Mouse (Mus musculus) lung, postnatal 10 days (tissue): Measurements from ENCODE around the gene Dtx3l.
"Not testable (repeated sequence)": the region's sequence is repeated elsewhere in the genome, so short reads cannot be mapped to it uniquely, and the experiment has no call there.

Experiments
- DNase-seq: peaks from one replicate; pipeline ENCODE4 v3.0.0; 2021

Dtx3l gene

GRCm38 (mm10) chr16:35924341-35924740 lies 14.6 kb downstream of the Dtx3l start:
- no peak for DNase-seq

GRCm38 (mm10) chr16:35923546-35924198 lies 15.3 kb downstream of the Dtx3l start:
- no peak for DNase-seq

GRCm38 (mm10) chr16:35922301-35922895 lies 16.6 kb downstream of the Dtx3l start:
- no peak for DNase-seq

- no peak for DNase-seq
Observed at GRCm38 (mm10) chr16:35921676-35922235, 17.2 kb downstream of the Dtx3l start.

GRCm38 (mm10) chr16:35918721-35919543 lies 20.0 kb downstream of the Dtx3l start:
- peak; percentile 16 for DNase-seq

GRCm38 (mm10) chr16:35914301-35914700 lies 24.6 kb downstream of the Dtx3l start:
- no peak for DNase-seq

GRCm38 (mm10) chr16:35913526-35913925 lies 25.4 kb downstream of the Dtx3l start:
- peak; percentile 7 for DNase-seq

GRCm38 (mm10) chr16:35911449-35911848 lies 27.5 kb downstream of the Dtx3l start:
- DNase-seq, result no peak

GRCm38 (mm10) chr16:35907432-35908201 lies 31.3 kb downstream of the Dtx3l start:
- DNase-seq, result no peak

GRCm38 (mm10) chr16:35906887-35907286 lies 32.1 kb downstream of the Dtx3l start:
- DNase-seq, result no peak

GRCm38 (mm10) chr16:35905819-35906485 lies 33.0 kb downstream of the Dtx3l start:
- no peak for DNase-seq

GRCm38 (mm10) chr16:35905355-35905754 lies 33.6 kb downstream of the Dtx3l start:
- DNase-seq, result no peak

- no peak for DNase-seq
Observed at GRCm38 (mm10) chr16:35904121-35904736, 34.7 kb downstream of the Dtx3l start.

GRCm38 (mm10) chr16:35903014-35903640 lies 35.8 kb downstream of the Dtx3l start:
- no peak for DNase-seq

- no peak for DNase-seq
Observed at GRCm38 (mm10) chr16:35900541-35900940, 38.4 kb downstream of the Dtx3l start.

GRCm38 (mm10) chr16:35894997-35895396 lies 44.0 kb downstream of the Dtx3l start:
- DNase-seq, result no peak

GRCm38 (mm10) chr16:35891603-35892002 lies 47.3 kb downstream of the Dtx3l start:
- not testable (repeated sequence) for DNase-seq

GRCm38 (mm10) chr16:35890645-35891044 lies 48.3 kb downstream of the Dtx3l start:
- DNase-seq, result no peak

- DNase-seq, result no peak
Observed at GRCm38 (mm10) chr16:35888910-35889309, 50.0 kb downstream of the Dtx3l start.

GRCm38 (mm10) chr16:35888174-35888573 lies 50.8 kb downstream of the Dtx3l start:
- DNase-seq, result no peak
